Mouse (Mus musculus) megakaryocyte progenitor cell, adult 5-6 weeks (primary cell): Measurements from ENCODE around the gene Stip1. TPM values are rescaled to one million over a fixed set of nuclear protein-coding genes. Genes with fewer than 3 reads are reported as not detected.
"Not testable (repeated sequence)": the region's sequence is repeated elsewhere in the genome, so short reads cannot be mapped to it uniquely, and the experiment has no call there.

ENCODE experiments used
- ATAC-seq: replicated peaks from 2 replicates; pipeline ENCODE4 v1.8.0; 2016; ENCODE audit warnings: mild to moderate bottlenecking, moderate TSS enrichment, inconsistent platforms; ENCODE audit not compliant: poor library complexity
- total RNA-seq, 2 experiments: library from RNA; stranded (forward) in 1 of 2; stranded (reverse) in 1 of 2; fragments of 157-497, 149-512 nt in 1 of 2; fragments of 200-1000 nt in 1 of 2; gene quantifications; 2 replicates each; pipeline versions ENCODE4 v1.2.3 to v1.2.4; 2015 to 2017

The Stip1 gene
- total RNA-seq, 2 experiments from 2014 or later = 204 to 244 TPM

DNA sequence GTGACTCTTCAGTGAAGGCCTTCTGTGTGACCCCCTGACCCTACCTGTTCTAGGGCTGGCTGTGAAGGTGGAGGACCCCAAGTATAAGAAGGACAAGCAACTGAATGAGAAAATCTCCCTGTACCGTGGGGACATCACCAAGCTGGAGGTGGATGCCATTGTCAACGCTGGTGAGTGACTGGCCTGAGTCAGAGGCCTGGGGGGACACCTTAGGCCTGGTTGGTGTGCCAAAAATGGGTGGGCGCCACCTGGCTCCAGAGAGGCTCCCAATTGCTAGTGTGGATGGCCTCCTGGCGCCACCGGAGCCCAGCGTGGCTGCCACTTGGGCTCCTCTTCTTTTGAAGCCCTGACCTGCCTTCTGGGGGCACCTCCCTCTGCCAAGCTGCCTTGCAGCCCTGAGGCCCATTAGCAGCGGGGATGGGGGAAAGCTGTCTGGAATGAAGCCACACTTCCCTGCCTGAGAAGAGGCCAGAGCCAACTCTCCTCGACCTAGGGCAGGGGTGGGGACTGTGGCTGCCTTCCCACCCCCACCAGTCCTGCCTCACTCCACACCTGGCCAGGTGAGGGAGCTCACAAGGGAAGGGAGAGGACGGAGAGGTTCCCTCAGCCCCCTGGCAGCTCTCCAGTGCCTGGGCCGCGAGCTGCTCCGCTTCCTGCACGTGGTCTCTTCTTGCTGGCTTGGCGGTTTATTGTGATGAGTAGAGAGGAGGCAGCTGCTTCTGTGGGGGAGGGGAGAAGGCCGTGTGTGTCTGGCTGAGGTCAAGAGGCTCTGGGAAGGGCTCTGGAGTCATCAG lies 26.5 kb upstream of the Stip1 start:
- peak; percentile 40 for ATAC-seq

DNA sequence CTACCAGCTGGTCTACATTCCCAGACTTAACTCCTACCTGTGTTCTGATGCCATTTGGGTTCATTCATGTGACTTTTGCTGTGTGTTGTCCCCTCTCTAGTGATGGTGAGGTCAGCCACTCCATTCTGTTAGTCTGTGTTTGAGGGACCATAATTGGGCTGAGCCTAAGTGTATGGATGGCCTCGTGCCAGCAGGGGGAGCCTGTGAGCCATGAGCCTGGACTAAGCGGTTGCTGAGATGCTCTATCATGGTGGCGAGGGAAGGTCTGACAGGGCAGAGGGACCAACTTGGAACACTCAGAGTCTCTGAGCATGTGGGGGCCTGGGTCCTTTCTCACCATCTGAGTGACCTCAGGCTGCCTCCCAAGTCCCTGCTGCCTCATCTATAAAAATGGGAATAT lies 24.8 kb upstream of the Stip1 start:
- ATAC-seq = peak; percentile 81

DNA sequence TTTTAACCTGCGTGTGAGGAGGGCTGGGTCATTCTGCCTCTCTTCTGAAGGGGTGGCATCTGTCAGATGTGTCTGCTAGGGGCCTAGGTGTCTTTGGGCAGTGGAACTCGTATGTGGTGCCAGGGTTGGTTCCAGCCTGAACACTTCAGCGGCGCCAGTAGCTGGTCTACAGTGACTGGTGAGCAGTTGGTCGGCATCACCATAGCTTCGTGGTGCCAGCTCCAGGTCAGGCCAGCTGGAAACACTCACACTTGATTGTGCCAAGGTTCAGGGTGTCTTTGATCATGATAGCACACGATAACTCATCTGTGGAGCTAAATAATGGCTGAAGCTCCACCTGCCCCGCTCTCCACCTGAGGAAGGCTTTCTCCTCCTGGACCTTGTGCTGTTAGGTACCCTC lies 23.1 kb upstream of the Stip1 start:
- no peak for ATAC-seq

DNA sequence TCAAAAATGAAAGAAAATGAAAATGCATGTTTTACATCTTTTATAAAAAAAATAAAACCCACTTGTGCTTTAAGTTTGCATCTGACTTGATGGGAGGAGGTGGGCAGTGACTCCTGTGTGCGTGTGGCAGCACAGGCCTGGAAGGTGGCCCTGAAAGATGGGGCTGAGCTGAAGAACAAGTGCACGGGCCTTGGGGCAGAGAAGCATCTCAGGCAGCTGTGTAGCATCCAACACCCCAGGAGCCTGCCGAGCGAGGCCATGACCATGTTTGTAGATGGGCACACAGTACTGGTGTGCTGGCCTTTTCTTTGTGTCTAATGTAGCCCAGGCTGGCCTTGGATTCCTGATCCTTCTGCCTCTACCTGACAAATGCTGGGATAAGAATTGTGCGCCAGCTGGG lies 22.3 kb upstream of the Stip1 start:
- no peak for ATAC-seq

DNA sequence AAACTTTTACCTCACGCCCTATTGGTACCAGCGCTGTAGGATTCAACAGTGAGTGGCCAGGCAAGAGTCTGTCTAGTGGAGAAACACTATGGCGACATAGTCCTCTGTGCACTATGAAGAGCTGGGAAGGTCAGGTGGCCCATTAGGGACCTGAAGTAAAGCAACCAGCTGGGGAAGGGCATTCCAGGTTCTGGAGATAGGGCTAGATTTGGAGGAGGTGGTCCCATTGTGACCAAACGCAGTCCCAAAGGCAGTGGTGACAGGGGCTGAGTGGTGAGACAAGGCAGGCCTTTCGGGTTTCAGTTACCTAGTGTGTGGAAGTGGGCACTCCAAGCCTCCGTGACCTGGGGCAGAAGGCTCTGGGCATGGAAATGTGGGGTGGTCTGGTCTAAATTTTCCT lies 18.8 kb upstream of the Stip1 start:
- ATAC-seq = no peak

DNA sequence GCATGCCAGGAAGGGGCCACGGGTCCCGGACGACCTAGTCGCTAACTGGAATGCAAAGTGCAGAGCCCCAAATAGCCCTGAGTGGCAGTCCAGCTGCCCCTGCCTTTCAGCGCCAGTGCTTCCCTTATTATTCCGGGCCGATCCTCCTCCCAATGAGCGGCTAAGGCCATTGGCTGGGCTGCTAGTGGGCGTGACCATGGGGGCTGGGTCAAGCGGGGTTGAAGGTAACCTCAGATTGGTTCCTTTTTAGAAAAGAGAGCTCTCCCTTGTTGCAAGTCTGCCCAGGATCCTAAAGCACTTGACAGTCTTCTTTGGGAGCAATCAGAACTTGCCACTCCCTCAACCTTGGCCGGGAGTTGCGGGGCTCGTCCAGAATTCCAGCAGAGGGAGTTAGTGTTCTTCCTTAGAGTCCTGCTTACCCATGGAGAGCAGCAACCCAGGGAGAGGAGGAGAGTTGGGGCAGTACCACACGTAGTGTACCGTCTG lies 18.0 kb upstream of the Stip1 start:
- ATAC-seq = peak; percentile 92

DNA sequence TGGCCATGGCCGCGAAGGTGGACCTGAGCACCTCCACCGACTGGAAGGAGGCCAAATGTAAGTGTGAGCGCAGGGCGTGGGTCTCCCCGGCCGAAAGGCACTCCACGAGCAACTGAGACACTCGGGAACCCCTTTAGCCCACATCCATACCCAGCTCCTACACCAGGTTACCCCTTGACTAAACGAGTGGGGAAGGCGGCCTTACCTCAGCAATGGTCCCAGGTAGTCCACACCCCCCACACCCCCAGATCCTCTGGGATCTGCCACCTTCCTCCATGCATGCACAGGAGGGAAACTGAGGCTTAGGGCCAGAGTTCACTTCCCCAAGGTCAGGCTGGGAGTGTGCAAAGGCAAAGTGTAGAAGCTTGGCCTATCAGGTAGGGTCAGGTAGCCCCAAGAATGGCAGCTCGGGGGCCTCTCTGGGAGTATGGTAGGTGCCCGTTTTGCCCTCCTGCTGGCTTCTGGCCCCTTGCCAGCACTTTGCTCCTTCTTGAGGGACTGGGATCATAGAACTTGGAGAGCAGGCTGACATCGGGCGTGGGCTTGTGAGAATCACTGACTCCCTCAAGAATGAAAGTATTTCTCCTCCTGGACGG lies 17.5 kb upstream of the Stip1 start:
- ATAC-seq = 0 out of 2 replicates have a peak, but pooled peaks have one; percentile 3

DNA sequence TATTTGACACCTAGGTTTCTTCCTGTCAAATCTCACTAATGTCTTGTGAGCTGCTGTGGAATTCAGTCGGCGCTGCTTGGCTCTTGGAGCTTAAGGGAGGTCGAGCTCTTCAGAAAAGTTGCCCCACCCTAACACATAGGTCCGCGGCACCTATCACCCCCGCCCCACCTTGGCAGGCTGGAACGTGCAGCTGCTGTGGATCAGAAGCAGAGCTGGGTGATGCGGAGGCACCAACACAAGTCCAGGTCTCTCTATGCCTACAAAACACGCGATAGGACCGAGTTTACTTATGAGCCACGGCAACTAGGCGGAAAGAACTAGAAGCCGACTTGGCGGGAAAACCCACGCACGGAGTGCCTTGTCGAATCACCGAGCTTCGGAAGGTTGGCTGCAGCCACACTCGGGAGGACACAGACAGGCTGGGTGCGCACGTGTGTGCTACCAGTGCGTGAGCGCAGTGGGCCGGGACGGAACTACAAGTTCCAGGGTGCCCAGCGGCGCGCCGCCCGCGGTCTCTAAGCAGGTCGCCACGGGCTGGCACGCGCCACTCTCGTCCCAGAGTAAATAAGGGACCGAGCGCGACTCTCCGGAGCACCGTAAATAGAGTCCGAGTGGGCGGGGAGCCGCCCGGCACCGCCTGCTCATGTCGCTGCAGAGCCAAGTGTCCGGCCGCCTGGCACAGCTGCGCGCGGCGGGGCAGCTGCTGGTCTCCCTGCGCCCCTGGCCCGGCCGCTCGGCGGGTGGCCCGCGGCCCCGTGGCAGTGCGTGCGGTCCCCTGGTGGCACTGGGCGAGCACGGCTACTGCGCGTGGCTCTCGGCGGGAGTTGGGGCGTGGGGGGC lies 16.7 kb upstream of the Stip1 start, which contains the start of gene Macrod1:
Gene Macrod1, plus strand, starts transcription at position 563 of the 840 bp plus-strand sequence.
- peak; percentile 84 for ATAC-seq

DNA sequence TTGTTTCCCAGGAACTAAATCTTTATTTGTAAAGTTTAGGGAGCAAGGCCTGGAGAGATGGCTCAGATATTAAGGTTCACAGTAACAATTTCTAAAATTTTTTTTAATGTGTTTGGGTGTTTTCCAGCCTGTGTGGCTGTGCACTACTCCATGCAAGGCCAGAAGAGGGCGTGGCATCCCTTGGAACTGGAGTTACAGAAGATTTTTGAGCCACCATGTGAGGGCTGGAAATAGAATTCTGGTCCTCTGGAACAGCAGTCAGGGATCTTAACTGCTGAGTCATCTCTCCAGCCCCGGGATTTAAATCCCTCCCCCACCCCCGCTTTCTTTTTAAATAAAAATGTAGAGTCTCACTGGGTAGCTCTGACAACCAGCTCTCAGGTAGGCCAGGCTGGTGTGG lies 15.4 kb upstream of the Stip1 start:
- no peak for ATAC-seq

DNA sequence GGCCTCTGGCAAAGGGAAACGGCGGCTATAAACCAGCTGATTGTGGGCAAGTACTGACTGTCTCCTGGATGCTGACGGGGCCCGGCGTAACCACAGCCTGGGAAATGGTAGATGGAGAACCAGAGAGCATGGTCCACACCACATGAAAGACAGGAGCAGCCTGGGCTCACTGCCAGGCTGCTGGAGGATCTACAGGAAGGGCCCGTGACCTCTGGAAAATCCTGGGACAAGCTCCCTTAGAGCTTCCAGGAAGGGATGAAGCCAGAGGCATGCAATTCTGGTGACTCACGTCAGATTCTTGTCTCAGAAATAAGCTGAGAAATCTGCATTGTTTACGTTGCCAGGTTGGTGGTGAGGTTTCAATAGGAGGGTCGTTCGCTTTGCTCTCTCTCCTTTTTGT lies 15.0 kb upstream of the Stip1 start:
- ATAC-seq = no peak

DNA sequence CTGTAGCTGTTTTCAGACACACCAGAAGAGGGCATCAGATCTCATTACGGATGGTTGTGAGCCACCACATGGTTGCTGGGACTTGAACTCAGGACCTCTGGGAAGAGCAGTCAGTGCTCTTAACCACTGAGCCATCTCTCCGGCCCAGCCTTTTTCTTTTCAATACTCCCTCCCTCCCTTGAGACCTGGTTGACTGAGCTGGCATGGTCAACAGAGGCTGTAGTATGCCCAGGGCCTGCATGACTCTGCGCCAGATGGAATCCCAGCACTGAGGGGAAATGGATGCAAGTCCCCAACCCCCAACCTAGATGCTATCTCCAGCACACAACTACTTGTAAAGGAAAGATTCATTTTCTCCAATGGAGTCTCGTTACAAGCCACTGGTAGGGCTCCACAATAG lies 13.6 kb upstream of the Stip1 start:
- not testable (repeated sequence) for ATAC-seq

DNA sequence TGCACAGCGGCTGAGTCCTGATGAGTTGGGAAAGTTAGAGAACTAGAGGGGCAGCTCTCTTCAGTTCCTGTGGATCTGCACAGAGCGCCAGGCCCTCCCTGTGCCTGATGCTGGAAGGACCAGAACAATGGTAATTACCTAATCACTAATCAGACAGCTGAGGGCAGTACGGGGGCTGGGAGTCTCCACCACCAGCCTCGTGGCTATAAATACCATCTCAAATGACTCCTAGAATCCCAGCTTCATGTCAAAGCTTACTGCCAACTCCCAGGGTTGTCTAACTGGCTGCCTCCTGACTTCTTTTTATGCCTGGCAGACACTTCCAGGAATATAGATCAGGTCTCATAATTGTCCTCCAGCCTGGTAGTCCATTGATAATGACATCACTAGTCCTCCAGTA lies 4.9 kb upstream of the Stip1 start:
- ATAC-seq = no peak

DNA sequence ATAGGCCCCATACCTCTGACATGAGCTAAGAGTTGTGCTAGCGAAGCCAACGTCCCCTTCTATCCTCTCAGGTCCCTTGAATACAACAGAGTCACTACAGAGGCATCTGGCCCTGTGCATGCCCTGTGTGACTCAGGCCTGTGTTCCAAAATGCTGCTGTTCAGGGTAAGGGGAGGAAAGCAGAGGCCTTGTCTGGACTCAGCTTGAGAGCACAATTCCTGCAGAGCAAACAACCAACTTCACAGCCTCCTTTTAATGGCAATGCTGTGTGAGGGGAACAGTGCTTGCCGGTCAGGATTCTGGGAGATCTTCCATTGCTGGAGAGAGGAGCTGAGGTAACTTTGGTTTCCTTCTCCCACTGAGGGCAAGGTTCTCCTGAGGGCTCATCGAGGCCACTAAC lies 4.5 kb upstream of the Stip1 start:
- no peak for ATAC-seq

DNA sequence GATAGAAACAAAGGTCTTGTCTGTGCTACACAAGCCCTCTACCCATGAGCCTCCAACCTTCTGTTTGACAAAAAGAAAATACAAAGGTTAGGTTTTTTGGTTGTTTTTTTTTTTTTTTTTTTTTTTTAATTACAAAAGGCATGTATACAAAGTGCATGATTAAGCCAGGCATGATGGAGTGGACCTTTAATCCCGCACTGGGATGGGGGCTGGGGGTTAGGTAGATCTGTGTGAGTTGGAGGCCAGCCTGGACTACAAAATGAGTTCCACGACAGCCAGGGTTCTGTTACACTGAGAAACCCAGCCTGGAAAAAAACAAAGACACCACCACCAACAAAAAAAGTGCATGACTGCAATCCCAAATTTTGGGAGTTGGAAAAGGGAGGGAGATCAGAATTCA lies 1.4 kb upstream of the Stip1 start:
- no peak for ATAC-seq

DNA sequence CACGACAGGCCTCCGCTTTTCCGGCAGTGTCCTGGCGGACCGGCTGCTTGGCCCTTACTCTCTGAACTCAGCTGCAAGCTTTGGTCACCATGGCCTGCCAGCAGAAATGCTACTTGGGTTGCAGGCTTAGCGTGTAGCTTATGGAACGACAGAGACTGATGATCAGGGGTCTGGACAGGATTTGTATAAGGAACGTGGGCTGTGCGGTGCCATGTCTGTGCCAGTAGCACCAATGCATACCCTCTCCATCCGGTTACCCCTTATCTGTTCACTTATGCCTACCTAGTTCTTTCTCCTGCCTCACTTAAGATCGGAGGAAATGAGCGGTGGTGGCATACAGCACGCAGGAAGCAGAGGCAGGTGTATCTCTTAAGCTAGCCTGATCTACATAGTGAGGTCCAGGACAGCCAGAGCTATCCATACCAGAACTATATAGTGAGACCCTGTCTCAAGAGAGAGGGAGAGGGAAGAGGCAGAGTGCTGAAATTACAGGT lies 917 bp upstream of the Stip1 start:
- ATAC-seq = 0 out of 2 replicates have a peak, but pooled peaks have one; percentile 2

DNA sequence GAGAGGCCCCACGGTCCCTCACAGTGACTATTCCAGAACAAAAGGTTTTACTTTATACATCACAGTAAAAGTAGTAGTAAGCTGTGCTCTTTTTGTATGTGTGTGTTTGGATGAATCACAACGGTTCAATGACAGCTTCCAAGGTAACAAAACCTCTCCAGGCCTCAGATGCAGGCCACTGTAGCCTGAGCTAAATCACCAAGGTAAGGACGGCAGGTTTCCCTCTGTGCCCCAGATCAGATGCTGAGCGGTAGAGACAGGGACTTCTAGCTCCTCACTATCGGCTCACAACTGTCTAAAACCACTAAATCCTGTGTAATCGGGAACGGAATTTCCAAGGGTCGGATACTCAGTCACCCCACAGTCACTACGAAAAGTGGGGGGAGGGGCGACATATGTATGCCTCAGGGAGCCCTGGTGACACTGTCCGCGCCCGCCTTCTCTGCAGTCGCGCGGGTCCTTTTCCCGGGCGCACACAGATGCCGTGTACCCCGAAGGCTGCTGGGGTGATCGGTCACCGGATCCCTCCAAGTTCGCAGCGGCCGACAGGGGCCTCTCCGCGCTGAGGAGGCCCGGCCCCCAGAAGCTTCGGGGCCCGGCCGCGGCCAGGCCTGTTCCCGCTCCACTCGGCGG lies 563 bp downstream of the Stip1 start:
- ATAC-seq = peak; percentile 12; the same call in 1 of the 2 replicates

DNA sequence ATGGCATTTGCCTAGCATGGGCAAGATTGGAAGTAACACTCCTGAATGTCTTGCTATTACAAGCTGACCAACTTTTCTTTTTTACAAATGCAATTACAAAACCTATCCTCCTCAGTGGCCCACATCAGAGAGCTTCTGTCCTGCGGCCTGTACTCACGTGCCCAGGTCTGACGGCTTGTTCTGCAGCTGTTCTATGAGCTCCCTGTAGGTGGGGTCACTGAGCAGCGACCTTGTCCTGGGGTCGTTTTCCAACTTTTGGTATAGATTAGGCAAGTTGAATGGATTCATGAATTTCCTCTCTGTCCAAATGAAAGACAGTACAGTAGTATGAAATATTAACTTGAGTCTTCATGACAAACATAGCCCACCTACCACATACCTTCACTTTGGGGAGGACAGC lies 5.8 kb downstream of the Stip1 start:
- ATAC-seq = no peak

DNA sequence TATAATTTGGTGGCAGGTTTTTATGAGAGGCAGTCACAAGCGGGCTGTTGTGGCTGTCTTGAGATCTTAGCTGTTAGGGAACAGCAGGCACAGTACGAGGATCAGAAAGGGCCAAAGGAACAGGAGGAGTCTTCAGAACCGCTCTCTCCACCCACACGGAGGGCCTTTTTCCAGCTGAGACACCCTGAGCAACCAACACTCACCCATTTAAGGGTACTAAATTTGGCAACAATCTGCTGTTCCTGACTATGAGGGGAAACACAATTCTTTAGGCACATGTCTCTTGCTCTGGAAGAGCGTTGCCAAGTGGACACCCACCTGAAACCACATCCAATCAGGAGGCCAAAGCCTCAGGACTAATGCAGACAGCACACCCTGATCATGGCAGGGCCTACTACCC lies 10.2 kb downstream of the Stip1 start:
- ATAC-seq = no peak

DNA sequence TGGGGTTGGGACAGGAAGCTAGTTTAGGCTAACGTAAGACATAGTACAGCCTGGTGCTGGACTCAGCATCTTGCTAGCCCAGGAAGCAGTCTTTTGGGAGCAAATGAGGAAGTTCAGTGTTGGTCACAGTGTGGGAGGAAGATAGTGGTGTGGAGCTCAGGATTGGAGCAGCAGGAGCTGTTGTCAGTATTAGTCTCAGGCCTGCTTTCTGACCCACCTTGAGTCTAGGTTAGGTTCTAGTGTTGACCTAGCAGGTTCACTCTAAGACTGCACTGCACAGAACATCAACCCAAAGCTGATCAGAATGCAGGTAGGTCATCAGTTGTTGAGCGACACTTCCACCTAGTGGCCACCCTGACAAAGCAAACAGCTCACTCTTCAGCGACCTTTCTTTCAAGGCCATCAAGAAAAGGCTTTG lies 19.5 kb downstream of the Stip1 start:
- peak; percentile 51 for ATAC-seq

DNA sequence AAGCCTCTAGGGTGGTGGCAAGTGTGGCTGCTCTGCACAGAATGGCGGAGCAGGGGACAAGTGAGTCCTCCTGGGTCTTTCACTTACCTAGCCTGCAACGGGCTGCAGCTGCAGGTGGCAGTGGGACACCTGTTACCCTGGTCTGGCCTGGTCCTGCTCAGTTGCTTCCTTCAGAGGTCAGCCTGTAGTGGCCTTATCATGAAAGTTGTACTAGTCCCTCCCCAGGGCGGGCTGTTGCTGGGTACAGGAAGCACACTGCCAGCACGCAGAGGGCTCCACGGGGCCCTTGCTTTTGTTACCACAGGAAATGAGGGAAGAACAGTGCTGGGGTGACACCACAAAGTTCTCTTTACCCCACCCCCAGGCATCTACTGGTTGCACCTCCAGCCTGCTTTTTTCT lies 20.6 kb downstream of the Stip1 start, which contains the start of gene Fermt3:
Gene Fermt3, minus strand, starts transcription at position 279 of the 400 bp plus-strand sequence.
- peak; percentile 69 for ATAC-seq

DNA sequence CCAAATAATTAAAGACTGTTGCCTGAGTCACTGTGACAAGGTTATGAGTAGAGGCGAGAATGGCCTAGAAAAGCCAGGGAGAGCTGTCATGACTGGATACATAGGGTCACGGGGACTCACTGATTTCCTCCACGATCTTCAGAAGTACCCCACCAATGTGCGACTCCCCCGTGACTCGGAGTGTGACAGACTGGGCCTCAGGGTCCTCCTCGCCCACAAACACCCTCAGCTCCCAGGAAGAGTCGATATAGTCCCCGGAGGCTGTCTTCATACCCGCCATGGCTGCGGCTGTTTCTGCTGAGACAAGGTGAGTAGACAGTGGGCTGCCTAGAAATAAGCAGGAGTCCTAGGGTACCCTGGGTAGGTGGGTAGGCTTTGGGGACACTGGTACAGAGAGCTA lies 21.2 kb downstream of the Stip1 start:
- peak; percentile 7; the same call in 1 of the 2 replicates for ATAC-seq
